Mouse (Mus musculus): Measurements from ENCODE around the gene Kdm6b. TPM values are rescaled to one million over a fixed set of nuclear protein-coding genes. Genes with fewer than 3 reads are reported as not detected.

Kdm6b gene
- polyA plus RNA-seq, 1 experiment from 2014 or later: 40.9 TPM

DNA sequence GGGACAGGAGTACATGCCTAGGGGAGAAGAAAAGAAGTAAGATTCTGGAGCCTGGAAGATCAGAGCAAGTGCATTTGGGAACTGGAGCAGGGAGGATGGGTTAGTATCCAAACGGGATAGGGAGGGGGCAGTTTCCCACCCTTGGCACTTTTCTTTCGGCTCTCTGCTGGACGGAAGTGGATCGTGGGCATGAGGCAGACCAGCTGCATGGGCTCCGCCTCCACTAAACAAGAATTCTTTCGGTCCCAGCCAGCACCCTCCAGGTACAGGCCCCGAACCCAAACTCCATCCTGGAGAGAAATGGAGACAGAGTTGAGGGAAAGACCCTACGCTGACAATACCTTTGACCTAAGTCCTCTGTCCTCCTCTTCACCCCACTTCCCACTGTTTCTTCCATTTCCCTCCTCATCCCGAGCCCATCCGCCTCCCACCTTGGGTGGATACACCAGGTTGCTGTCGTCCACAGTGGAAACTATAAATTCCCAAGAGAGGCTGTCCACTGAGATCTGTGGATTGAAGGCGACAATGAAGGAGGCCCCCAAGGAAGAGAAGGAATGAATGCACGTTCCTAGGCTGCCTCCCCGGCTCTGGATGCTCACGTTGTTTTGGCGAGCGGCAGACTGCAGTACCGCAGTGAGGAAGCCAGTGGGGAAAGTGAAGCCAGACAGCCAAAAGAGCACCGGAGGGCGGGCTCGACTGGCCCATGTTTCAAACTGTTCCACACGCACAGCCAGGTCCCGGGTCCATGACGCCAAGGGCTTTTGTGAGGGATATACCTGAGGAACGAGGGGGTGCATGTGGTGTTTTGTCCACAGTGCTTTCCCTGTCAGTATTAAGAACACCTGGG, 7.9 kb upstream of the Kdm6b start:
- Histone ChIP-seq H3K4me3 (ENCODE audit: low read depth, low read length) (no peak overlapping the region), H3K27me3 (ENCODE audit: control insufficient read depth, insufficient read depth, low read length) (peaks cover 17% of the 10 kb centered on the region), H3K4me2 (replicated peaks; ENCODE audit: low read depth, low read length) (peak overlapping the region; percentile 99; the same call in 1 of the 2 replicates), H3K9me3 (ENCODE audit: control insufficient read depth, low read length) (no peaks in the 10 kb centered on the region), H3K9ac (ENCODE audit: low read depth, low read length) (no peak overlapping the region), H3K36me3 (ENCODE audit: control insufficient read depth, insufficient read depth, low read length) (no peaks in the 10 kb centered on the region), H3K27ac (ENCODE audit: low read depth, low read length) (no peak overlapping the region), H3K4me1 (replicated peaks; ENCODE audit: control insufficient read depth, insufficient read depth, low read length) (peaks cover 7% of the 10 kb centered on the region; the same call in 1 of the 2 replicates)
- DNase-seq (ENCODE audit: low spot score) (peak; percentile 20), ATAC-seq (ENCODE audit: low FRiP score) (no peak)
- WGBS: 11% methylated on average over 25 of the region's 25 CpGs

DNA sequence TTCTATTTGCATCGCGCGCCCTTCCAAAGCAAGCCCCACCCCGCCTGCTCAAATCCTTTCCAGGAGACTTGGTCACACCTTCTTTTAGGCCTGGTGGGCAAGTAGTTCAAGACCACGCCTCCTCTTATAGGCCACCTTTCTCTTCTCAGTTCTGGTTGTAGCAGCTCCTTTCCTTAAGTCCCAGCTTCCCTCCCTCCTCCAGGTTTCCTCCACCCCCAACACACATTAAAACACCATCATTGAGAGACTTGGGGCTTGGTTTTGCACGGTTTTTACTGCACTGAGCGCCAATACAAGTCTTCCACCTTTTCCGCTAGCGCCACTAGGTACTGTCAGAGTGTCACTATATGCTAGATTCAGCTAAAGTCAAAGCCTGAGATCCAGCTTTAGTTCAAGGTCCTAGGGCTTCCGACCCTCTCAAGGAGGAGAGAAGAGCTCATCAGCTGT, 7.1 kb upstream of the Kdm6b start:
- Histone ChIP-seq H3K36me3 (ENCODE audit: control insufficient read depth, insufficient read depth, low read length) (no peaks in the 10 kb centered on the region), H3K4me3 (ENCODE audit: low read depth, low read length) (peak overlapping the region; percentile 80; the same call in 1 of the 2 replicates), H3K9ac (ENCODE audit: low read depth, low read length) (no peak overlapping the region), H3K9me3 (ENCODE audit: control insufficient read depth, low read length) (no peaks in the 10 kb centered on the region), H3K27me3 (ENCODE audit: control insufficient read depth, insufficient read depth, low read length) (peaks cover 17% of the 10 kb centered on the region), H3K27ac (ENCODE audit: low read depth, low read length) (no peak overlapping the region), H3K4me1 (replicated peaks; ENCODE audit: control insufficient read depth, insufficient read depth, low read length) (peaks cover 7% of the 10 kb centered on the region; the same call in 1 of the 2 replicates), H3K4me2 (replicated peaks; ENCODE audit: low read depth, low read length) (peak overlapping the region; percentile 99)
- 9% methylated on average over 9 of the region's 10 CpGs for WGBS
- ATAC-seq (ENCODE audit: low FRiP score) (no peak), DNase-seq (ENCODE audit: low spot score) (peak; percentile 49)

DNA sequence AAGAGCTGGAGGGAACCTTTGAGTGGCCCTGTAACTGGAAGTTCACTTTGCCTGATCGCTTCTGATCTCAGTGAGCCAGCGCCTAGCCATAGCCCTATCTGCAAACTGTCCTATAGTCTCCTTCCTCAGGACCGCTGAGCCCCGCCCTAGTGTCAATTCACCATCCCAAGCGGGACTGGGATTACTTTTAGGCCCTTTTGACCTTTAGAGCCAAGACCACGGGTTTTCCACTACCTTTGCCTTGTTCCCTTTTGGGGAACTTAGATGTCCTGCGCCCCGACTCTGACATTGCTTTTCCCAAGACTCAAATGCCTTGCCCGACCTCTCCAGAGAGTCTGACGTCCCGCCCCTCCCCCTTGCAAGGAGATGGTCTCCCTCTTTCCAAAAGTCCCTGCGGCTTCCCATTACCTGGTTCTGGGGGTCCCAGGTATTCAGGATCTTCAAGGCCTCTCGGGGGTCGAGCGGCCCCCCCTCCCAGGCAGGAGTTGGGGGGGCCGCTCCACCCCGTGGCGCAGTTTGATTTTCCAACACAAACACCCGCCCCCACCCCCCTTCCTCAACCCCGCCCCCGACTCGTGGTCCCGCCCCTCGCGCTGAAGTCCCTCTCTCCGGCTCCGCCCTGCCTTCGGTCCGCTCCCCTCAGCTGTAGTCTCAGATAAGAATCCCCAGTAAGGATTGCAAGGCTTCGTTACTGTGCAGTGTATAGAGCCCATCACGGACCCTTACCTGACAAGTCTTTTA, 6.5 kb upstream of the Kdm6b start:
- peak; percentile 59 for DNase-seq (ENCODE audit: low spot score)
- no peaks in the 10 kb centered on the region for H3K36me3 ChIP-seq (ENCODE audit: control insufficient read depth, insufficient read depth, low read length)
- H3K9me3 ChIP-seq (ENCODE audit: control insufficient read depth, low read length): no peaks in the 10 kb centered on the region
- ATAC-seq (ENCODE audit: low FRiP score): no peak
- WGBS: under 1% methylated on average over 28 of the region's 31 CpGs
- peaks cover 17% of the 10 kb centered on the region for H3K27me3 ChIP-seq (ENCODE audit: control insufficient read depth, insufficient read depth, low read length)
- peak overlapping the region; percentile 99 for H3K4me2 ChIP-seq (replicated peaks; ENCODE audit: low read depth, low read length)
- no peak overlapping the region; the same call in 1 of the 2 replicates for H3K27ac ChIP-seq (ENCODE audit: low read depth, low read length)
- no peak overlapping the region for H3K9ac ChIP-seq (ENCODE audit: low read depth, low read length)
- peaks cover 7% of the 10 kb centered on the region; the same call in 1 of the 2 replicates for H3K4me1 ChIP-seq (replicated peaks; ENCODE audit: control insufficient read depth, insufficient read depth, low read length)
- H3K4me3 ChIP-seq (ENCODE audit: low read depth, low read length): peak overlapping the region; percentile 80

DNA sequence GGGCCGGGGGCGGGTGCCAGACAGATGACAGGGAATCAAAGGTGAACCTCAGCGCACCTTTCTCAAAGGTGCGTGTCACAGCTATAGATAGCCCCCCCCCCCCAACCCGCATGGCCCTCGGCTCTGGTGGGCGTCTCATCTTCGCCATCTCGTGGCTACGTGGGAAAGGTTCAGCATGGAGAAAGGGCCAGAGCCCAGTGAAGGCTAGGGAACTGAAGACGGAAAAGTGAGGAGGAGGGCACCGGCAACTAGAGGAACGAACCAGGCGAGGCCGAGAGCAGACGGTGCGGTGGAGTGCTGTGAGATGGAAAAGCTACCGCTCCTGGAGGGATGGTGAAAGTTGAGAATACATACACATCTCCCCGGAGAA, 6.0 kb upstream of the Kdm6b start:
- DNase-seq (ENCODE audit: low spot score) (no peak), ATAC-seq (ENCODE audit: low FRiP score) (no peak)
- peaks cover 7% of the 10 kb centered on the region for H3K4me1 ChIP-seq (replicated peaks; ENCODE audit: control insufficient read depth, insufficient read depth, low read length)
- peak overlapping the region; percentile 80 for H3K4me3 ChIP-seq (ENCODE audit: low read depth, low read length)
- peak overlapping the region; percentile 99 for H3K4me2 ChIP-seq (replicated peaks; ENCODE audit: low read depth, low read length)
- peaks cover 17% of the 10 kb centered on the region for H3K27me3 ChIP-seq (ENCODE audit: control insufficient read depth, insufficient read depth, low read length)
- no peak overlapping the region for H3K9ac ChIP-seq (ENCODE audit: low read depth, low read length)
- WGBS: 1% methylated on average over 19 of the region's 19 CpGs
- no peaks in the 10 kb centered on the region for H3K9me3 ChIP-seq (ENCODE audit: control insufficient read depth, low read length)
- no peaks in the 10 kb centered on the region for H3K36me3 ChIP-seq (ENCODE audit: control insufficient read depth, insufficient read depth, low read length)
- H3K27ac ChIP-seq (ENCODE audit: low read depth, low read length): peak overlapping the region; percentile 100

DNA sequence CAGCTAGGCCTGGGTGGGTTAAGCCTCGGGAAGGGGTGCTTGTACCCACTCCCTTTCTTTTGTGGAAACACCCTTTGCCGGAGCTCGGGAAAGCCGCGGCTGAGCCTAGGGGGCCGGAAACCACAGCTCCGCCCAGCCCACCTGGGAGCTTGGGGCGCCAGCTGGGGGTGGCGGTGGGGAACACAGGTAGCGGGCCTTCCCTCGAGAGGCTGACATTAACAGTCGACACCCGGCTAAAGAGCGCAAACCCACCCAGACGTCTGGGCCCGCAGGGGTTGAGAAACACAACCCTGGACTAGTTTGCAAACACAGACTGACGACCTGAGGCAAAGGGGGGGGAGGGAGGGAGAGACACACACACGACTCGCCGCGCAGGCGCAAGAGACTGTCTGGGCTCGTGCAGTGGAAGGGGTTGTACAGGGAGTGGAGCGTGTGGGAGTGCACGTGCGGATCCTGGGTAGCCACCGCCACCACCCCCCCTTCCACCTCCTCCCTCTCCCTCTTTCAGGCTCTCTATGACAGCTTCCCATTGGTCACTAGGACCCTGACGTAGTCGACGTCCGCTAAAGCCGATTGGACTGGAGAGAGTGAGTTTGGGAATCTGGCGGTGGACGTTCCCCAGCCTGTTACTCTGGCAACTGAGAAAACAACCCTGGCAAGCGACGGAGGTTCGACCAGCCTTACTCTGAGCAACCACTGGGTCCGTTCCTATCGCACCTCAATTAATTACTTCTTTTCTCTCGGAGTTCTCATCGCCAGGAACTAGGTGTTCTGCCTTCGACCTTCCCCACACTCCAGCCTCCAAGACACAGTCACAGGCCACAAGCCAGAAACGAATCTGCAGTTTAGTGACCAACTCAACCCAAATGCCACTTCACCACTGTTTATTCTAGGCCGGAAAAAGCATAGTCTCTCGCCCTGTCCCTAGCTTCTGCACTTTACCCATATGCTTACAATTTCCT, 5.3 kb upstream of the Kdm6b start:
- under 1% methylated on average over 45 of the region's 45 CpGs for WGBS
- no peaks in the 10 kb centered on the region for H3K9me3 ChIP-seq (ENCODE audit: control insufficient read depth, low read length)

DNA sequence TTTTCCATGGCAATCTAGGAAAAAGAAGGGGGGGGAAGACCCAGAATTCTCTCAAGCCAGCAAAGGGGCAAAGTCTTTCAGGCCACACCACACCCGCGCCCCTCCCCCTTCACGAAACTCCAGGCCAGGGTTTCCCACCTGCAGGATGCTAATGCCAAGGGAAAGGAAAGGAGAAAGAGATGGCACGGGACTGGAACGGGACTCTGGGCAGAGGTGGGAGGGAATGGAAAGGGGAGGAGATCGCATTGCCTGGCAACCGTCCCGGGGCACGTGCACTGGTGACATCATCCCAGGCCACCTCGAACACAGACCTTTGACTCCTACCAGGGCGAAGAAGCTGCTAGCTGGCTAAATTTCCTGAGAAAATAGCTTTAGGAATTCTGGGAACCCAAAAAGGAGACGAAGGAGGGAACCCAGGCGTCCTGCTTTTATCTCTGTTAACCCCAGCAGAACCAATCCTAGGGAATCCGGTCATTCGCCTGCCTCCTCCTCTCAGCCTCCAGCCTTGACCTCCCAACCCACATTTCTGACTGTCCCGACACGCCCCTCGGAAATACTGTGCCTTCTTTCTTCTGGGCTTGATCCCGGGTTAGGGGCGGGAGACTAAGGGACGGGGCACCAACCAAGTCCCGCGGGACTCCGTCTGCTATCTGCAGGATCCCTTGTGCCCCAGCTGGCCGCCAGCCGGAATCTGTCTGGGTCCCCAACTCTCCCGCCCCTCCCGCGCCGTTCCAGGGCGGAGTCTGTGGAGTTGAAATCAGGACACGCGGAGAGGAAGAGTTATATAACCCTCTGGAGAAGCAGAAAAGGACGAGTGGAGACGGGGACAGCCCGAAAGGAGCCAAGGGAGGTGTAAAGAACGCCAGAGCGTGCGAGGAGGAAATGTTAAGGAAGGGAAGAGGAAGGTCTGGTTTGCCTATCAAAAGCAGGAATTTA, 4.2 kb upstream of the Kdm6b start:
- ATAC-seq (ENCODE audit: low FRiP score): peak; percentile 57
- Histone ChIP-seq H3K27ac (ENCODE audit: low read depth, low read length) (peak overlapping the region; percentile 100), H3K4me3 (ENCODE audit: low read depth, low read length) (peak overlapping the region; percentile 80), H3K4me1 (replicated peaks; ENCODE audit: control insufficient read depth, insufficient read depth, low read length) (peaks cover 17% of the 10 kb centered on the region), H3K36me3 (ENCODE audit: control insufficient read depth, insufficient read depth, low read length) (no peaks in the 10 kb centered on the region), H3K9me3 (ENCODE audit: control insufficient read depth, low read length) (no peaks in the 10 kb centered on the region), H3K9ac (ENCODE audit: low read depth, low read length) (peak overlapping the region; percentile 67), H3K27me3 (ENCODE audit: control insufficient read depth, insufficient read depth, low read length) (peaks cover 17% of the 10 kb centered on the region), H3K4me2 (replicated peaks; ENCODE audit: low read depth, low read length) (peak overlapping the region; percentile 99)
- under 1% methylated on average over 39 of the region's 39 CpGs for WGBS
- peak; percentile 94 for DNase-seq (ENCODE audit: low spot score)

More for the DNA sequence above, 5.3 kb upstream of the Kdm6b start:
- Histone ChIP-seq H3K9ac (ENCODE audit: low read depth, low read length) (peak overlapping the region; percentile 67), H3K4me2 (replicated peaks; ENCODE audit: low read depth, low read length) (peak overlapping the region; percentile 99), H3K27me3 (ENCODE audit: control insufficient read depth, insufficient read depth, low read length) (peaks cover 17% of the 10 kb centered on the region), H3K4me1 (replicated peaks; ENCODE audit: control insufficient read depth, insufficient read depth, low read length) (peaks cover 13% of the 10 kb centered on the region), H3K27ac (ENCODE audit: low read depth, low read length) (peak overlapping the region; percentile 100), H3K4me3 (ENCODE audit: low read depth, low read length) (peak overlapping the region; percentile 80), H3K36me3 (ENCODE audit: control insufficient read depth, insufficient read depth, low read length) (no peaks in the 10 kb centered on the region)
- peak; percentile 97 for DNase-seq (ENCODE audit: low spot score)
- peak; percentile 86 for ATAC-seq (ENCODE audit: low FRiP score)

DNA sequence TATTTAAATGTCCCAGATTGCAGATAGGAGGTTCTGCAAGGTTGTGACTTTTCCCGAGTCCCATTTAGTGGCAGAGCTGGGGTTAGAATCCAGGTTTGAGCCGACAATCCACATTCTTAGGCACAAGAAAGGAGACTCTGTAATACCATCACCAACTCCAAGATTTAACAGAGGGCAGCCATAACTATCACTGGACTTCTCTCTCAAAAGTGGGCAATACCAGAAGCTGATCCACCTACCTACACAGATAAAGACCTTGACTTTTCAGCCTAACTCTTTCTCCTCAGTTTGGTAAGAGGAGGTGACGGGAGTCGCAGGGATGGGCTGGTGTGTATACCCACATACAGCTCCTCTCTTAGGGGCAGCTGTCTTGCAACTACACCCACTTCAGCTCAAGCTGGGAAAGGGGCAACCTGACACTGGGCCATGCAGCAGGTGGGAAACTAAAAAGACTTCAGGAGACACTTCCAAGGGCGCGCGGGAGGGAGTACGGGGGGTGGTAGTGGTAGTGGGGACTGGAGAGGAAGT, 3.5 kb upstream of the Kdm6b start:
- DNase-seq (ENCODE audit: low spot score) (no peak), ATAC-seq (ENCODE audit: low FRiP score) (no peak)
- peak overlapping the region; percentile 100 for H3K27ac ChIP-seq (ENCODE audit: low read depth, low read length)
- peak overlapping the region; percentile 80 for H3K4me3 ChIP-seq (ENCODE audit: low read depth, low read length)
- H3K9ac ChIP-seq (ENCODE audit: low read depth, low read length): peak overlapping the region; percentile 4; the same call in 1 of the 2 replicates
- no peaks in the 10 kb centered on the region for H3K36me3 ChIP-seq (ENCODE audit: control insufficient read depth, insufficient read depth, low read length)
- peak overlapping the region; percentile 99 for H3K4me2 ChIP-seq (replicated peaks; ENCODE audit: low read depth, low read length)
- WGBS: 1% methylated on average over 8 of the region's 8 CpGs
- peaks cover 25% of the 10 kb centered on the region for H3K4me1 ChIP-seq (replicated peaks; ENCODE audit: control insufficient read depth, insufficient read depth, low read length)
- H3K9me3 ChIP-seq (ENCODE audit: control insufficient read depth, low read length): no peaks in the 10 kb centered on the region
- H3K27me3 ChIP-seq (ENCODE audit: control insufficient read depth, insufficient read depth, low read length): peaks cover 11% of the 10 kb centered on the region

Measured in hindbrain, embryonic 11.5 days (tissue).